Mouse (Mus musculus) olfactory bulb, adult 2 months (tissue): ENCODE measurements around the gene Lpcat1. TPM values are rescaled to one million over a fixed set of nuclear protein-coding genes. Genes with fewer than 3 reads are reported as not detected.
A peak's percentile ranks its signal among the peaks of the same experiment; 100 is the strongest.

Experiments
- H3K27ac ChIP-seq: fragments of 200-500 bp; 2 replicates; pipeline ENCODE4 v1.5.1; 2012; ENCODE audit warnings: low read depth, low read length; ENCODE audit not compliant: insufficient read depth
- H3K4me1 ChIP-seq: fragments of 200-500 bp; 2 replicates; pipeline ENCODE4 v1.6.1; 2012; ENCODE audit warnings: low read length; ENCODE audit not compliant: control insufficient read depth, insufficient read depth
- H3K4me3 ChIP-seq: fragments of 200-500 bp; 2 replicates; pipeline ENCODE4 v1.5.1; 2012; ENCODE audit warnings: mild to moderate bottlenecking, low read depth, low read length, moderate library complexity; ENCODE audit not compliant: insufficient read depth
- CTCF ChIP-seq: fragments of 200-500 bp; IDR thresholded peaks from 2 replicates; pipeline ENCODE4 v1.5.1; 2012; ENCODE audit warnings: low read depth, mild to moderate bottlenecking, low read length, moderate library complexity; ENCODE audit not compliant: insufficient read depth
- POLR2A ChIP-seq: fragments of 200-500 bp; IDR thresholded peaks from 2 replicates; pipeline ENCODE4 v1.6.1; 2012; ENCODE audit warnings: mild to moderate bottlenecking, low read depth, low read length, moderate library complexity; ENCODE audit not compliant: insufficient read depth
- WGBS: fragments of 180-500 bp; shearing (Covaris S2); methylation state at CpG from one replicate; pipeline ENCODE4 v1.1.7; 2018; 5-methylcytosine and 5-hydroxymethylcytosine counted together
- polyA plus RNA-seq: library from polyadenylated mRNA; stranded (reverse); fragments of >200 nt; gene quantifications from 2 replicates; pipeline ENCODE4 v1.2.4, GENCODE M21; 2012; ENCODE audit warnings: low replicate concordance; ENCODE audit not compliant: missing spikeins, insufficient read depth, insufficient read length

The Lpcat1 gene
- polyA plus RNA-seq, 1 experiment: not detected

DNA sequence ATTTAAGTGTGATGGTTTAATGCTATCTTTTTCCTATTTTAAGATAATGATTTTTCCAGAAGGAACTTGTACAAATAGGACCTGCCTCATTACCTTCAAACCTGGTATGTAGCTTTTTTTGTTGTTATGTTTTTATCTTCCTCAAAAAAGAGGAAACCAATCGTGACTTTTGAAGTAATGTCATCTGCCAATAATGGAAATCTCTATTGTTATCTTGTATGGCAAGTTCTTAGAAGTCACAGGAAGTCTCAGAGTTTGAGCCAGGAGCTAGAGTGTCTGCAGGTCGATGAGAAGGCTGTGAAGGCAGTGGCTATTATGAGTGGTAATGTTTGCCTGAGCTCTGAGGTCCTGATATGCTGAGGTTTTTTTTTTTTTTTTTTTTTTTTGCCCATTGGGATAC is 29.1 kb downstream of the Lpcat1 start:
- no peak overlapping the region for H3K4me3 ChIP-seq
- WGBS: 78% methylated on average over 2 of the region's 2 CpGs
- H3K4me1 ChIP-seq: no peaks in the 10 kb centered on the region
- TF ChIP-seq CTCF: no peak
- TF ChIP-seq POLR2A: no peak
- no peak overlapping the region for H3K27ac ChIP-seq

DNA sequence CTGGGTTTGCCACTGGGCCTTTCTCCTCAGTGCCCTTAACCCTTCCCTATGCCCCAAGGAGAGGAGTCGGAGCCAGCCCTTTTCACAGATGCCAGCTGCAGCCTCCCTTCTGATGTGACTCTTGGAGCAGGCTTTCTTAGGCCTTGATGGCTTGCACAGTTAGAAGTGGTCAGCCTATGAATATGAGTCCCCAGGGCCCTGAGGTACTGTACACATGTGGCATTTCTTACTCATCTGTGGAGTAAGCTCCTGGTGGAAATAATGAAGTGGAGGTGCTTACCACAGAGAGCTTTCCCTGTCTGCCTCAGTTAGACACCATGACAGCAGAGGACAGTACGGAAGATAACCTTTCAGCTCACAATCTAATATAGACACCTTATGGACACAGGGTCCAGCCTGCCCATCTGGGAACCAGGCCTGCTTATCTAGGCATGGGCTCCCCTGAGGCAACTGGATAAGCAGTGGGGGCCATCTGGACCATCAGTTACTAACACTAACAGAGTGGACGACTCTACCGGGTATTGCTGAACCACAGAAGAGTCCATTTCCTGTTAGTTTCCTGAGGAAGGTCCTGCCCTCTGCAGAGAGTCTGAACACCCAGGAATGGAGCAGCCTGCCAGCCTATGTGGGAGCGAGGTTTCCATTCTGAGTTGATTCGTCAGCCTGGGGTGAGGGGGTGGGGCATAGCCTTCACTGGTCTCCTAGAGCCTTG is 33.1 kb downstream of the Lpcat1 start:
- no peaks in the 10 kb centered on the region for H3K4me1 ChIP-seq
- 75% methylated on average over 6 of the region's 6 CpGs for WGBS
- TF ChIP-seq CTCF: no peak
- H3K27ac ChIP-seq: no peak overlapping the region
- H3K4me3 ChIP-seq: no peak overlapping the region

DNA sequence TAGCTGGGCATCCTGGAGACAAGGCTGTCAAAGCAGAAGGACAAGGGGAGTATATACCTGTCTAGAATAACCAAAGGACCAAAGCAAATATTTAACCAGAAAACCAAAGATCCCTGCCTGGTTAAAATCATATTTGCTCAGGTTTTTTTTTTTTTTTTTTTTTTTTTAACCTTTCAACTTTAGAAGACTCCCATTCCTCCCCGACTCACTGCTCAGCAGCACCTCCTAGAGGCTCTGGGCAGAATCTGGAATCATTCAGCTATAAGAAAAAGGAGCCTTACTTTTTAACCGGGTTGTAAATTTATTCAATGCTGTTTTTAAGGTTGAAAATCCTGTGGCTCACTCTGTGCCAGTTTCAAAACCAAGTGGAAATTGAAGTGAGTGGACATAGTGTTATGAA is 35.7 kb downstream of the Lpcat1 start:
- WGBS: 51% methylated on average over 2 of the region's 2 CpGs
- no peaks in the 10 kb centered on the region for H3K4me1 ChIP-seq
- no peak overlapping the region for H3K4me3 ChIP-seq
- no peak overlapping the region for H3K27ac ChIP-seq
- TF ChIP-seq POLR2A (no peak), CTCF (no peak)

DNA sequence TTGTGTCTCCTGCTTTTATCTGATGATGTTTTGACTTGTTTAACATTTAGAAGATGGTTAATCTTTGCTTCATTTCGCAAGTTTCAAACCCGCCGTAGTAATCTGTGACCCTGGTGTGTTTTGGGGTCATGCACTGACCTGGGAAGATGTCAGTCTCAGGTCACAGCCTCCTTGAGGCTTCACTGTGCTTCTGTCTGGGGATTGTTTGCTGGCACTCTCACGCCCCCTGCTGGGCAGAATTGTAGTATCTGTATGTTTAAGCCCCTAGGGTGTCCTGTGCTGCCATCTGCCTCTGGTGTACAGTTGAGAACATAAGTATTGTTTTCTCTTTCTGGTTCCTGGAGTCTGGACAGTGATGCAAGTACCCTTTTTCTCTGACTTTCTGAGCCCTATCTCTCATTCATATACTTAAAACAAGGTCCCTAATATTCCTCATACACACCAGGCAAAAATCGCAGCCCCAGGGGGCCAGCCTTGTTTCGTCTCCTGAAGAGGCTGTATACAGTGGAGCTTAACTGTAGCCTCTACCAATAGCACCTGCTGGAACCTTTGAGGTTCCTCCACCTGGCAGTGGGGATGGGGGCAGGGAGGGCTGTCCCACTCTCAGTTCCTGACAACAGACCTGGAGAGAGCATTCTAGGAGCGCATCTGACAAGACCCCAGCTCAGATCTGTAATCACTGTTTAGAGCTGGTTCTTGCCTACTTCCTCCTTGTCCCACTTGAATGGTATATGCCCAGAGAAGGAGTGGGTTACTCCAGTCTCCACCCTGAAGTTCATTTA is 38.9 kb downstream of the Lpcat1 start:
- TF ChIP-seq CTCF: peak; percentile 56
- no peak for TF ChIP-seq POLR2A
- Histone ChIP-seq H3K4me3 (no peak overlapping the region), H3K4me1 (no peaks in the 10 kb centered on the region), H3K27ac (no peak overlapping the region)
- 73% methylated on average over 7 of the region's 7 CpGs for WGBS

DNA sequence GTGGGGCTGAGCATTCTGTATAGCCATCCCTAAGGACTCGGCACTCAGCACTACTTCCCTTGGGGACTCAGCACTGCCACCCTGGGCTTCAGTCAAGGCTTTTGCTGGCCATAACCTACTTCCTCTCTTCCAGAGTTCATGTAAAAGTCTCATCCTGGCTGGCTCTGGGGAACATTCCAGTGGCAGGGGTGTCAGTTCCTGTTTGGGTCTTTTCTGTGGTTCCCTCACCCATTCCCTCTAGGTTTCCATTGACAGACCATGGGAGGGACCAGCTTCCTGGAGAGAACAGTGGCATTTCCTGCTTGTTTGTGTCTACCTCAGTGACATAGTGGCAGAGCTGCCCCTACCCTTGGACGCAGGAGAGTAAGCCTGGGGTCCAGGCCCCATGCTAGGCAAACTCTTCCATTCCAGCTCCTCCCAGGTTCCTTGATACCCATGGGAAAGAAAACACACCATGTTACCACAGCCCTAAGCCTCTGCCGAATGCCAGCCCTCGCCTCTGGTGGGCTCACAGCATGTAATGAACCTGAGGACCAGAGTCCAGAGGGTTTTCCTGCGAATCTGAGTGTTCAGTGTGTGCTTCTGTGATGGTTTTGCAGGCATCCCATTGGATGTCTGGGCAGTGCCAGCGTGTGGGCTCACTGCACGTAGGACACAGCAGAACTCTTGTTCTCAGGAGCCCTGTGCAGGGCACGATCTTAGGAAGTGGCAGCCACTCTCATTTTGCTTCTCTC is 42.0 kb downstream of the Lpcat1 start:
- Histone ChIP-seq H3K4me1 (no peaks in the 10 kb centered on the region), H3K4me3 (no peak overlapping the region), H3K27ac (no peak overlapping the region)
- TF ChIP-seq POLR2A (no peak), CTCF (no peak)
- WGBS: 87% methylated on average over 8 of the region's 8 CpGs

DNA sequence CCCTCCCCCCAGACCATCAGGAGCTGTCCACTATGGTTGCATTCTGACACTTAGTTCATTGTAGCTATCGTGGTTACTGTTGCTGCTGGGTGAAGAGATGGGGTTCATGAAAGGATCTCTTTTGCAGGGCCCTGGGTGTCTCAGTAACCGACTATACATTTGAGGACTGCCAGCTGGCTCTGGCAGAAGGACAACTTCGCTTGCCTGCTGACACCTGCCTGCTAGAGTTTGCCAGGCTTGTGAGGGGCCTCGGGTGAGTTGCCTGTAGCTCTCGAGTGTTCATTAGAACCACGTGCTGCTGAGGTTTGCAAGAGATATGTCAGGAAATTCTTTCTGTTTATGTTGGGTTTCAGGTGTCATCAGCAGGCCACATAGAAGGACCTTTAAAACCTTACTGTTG is 42.9 kb downstream of the Lpcat1 start:
- H3K27ac ChIP-seq: no peak overlapping the region
- TF ChIP-seq POLR2A (no peak), CTCF (no peak)
- WGBS: 63% methylated on average over 6 of the region's 6 CpGs

DNA sequence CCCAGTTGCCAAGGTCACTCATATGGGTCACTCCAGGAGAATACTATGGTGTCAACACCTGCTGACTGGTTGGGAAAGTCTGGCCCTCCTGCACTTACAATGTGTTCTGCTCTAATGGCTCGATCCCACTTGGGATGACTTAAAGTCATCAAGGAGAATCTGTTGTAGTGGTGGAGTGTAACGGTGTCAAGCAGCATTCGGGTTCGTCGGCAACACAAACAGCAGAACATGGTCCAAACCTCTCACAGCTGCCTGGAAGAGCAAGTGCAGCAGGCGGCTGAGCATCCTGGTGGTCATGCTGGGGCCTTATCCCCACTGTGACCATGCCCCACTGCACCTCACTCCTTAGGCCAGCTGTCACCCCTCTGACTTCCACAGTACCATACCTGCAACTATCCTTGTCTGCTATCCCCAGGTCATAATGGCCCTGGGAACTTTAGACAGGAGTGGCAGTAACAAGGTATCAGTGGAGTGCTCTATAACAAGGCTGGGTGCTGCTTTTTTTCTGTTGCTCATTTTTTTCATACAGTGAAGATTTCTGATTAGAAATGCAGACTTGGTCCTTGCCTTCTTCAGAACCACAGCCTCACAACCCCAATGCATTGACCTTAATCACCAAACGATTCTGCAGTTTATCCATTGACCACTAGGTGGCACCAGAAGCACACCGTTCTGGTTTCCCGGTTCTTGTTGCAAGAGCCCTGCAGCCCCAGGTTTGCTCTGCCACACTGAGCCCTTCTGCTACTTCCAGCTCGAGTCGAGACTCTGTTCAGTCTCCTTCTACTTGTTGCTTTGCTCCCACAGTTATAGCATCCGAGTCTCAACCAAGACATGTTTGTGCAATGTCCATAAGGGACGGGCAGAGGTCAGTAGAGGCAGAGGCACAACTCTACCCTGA is 46.0 kb downstream of the Lpcat1 start:
- WGBS: 56% methylated on average over 13 of the region's 13 CpGs
- Histone ChIP-seq H3K27ac (no peak overlapping the region), H3K4me3 (no peak overlapping the region), H3K4me1 (peaks cover 3% of the 10 kb centered on the region; the same call in 1 of the 2 replicates)
- TF ChIP-seq POLR2A (no peak), CTCF (peak; percentile 32; the same call in 1 of the 2 replicates)

More for the DNA sequence above, 42.9 kb downstream of the Lpcat1 start:
- Histone ChIP-seq H3K4me3 (no peak overlapping the region), H3K4me1 (no peaks in the 10 kb centered on the region)

DNA sequence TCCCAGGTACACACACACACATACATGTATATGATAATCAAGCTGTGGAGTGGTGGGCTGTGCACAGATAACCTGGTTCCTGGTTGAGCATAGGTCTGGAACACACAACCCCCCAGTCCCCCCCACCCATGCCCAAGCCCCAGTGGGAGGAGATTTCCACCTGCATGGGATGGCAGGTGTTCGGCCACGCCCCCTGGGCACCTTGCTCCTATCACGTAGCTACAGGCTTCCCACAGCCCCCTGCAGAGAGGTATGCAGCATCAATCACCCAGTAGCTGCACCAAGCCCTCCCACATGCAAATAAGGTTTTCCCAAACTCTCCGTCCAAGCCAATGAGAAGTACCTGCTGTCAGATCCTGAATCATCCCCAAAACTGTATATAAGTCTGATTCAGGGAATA is 49.9 kb downstream of the Lpcat1 start:
- peaks cover 3% of the 10 kb centered on the region; the same call in 1 of the 2 replicates for H3K4me1 ChIP-seq
- H3K27ac ChIP-seq: no peak overlapping the region
- no peak for TF ChIP-seq CTCF
- TF ChIP-seq POLR2A: no peak
- H3K4me3 ChIP-seq: no peak overlapping the region
- WGBS: 85% methylated on average over 4 of the region's 4 CpGs
